Mouse (Mus musculus): Measurements from ENCODE around the gene Mosmo. TPM values are rescaled to one million over a fixed set of nuclear protein-coding genes. Genes with fewer than 3 reads are reported as not detected.
A peak's percentile ranks its signal among the peaks of the same experiment; 100 is the strongest.

Mosmo gene
- polyA plus RNA-seq, 1 experiment from 2014 or later = 13.3 TPM

GRCm38 (mm10) chr7:120662079-120662478 lies 15.3 kb upstream of the Mosmo start:
- Histone ChIP-seq H3K4me1 (ENCODE audit: control insufficient read depth, insufficient read depth, low read length) (no peaks in the 10 kb centered on the region), H3K27ac (ENCODE audit: low read depth, low read length) (no peak overlapping the region), H3K9me3 (ENCODE audit: control insufficient read depth, low read length) (no peaks in the 10 kb centered on the region), H3K27me3 (ENCODE audit: control insufficient read depth, insufficient read depth, low read length) (no peaks in the 10 kb centered on the region), H3K36me3 (ENCODE audit: control insufficient read depth, insufficient read depth, low read length) (0 out of 2 replicates have a peak, but pooled peaks cover 2% of the 10 kb centered on the region), H3K9ac (ENCODE audit: low read length) (no peak overlapping the region), H3K4me3 (ENCODE audit: low read depth, low read length) (no peak overlapping the region), H3K4me2 (ENCODE audit: low read depth) (no peak overlapping the region)
- no peak for ATAC-seq (ENCODE audit: insufficient read depth, low FRiP score, low TSS enrichment)
- 93% methylated on average over 4 of the region's 4 CpGs for WGBS
- DNase-seq (ENCODE audit: low spot score) = no peak

GRCm38 (mm10) chr7:120670153-120670875 lies 7.1 kb upstream of the Mosmo start, which contains the start of gene Pdzd9:
Gene Pdzd9 (minus strand): TSS chr7:120670343.
- H3K27ac ChIP-seq (ENCODE audit: low read depth, low read length) = no peak within 1 kb of the TSS
- H3K4me3 ChIP-seq (ENCODE audit: low read depth, low read length) = no peak within 1 kb of the TSS
- peak; percentile 55; the same call in 1 of the 2 replicates for ATAC-seq (ENCODE audit: insufficient read depth, low FRiP score, low TSS enrichment)
- H3K9ac ChIP-seq (ENCODE audit: low read length) = no peak within 1 kb of the TSS
- H3K4me2 ChIP-seq (ENCODE audit: low read depth) = no peak within 1 kb of the TSS
- H3K27me3 ChIP-seq (ENCODE audit: control insufficient read depth, insufficient read depth, low read length) = no peaks in the 10 kb centered on the region
- peak; percentile 78 for DNase-seq (ENCODE audit: low spot score)
- H3K4me1 ChIP-seq (ENCODE audit: control insufficient read depth, insufficient read depth, low read length) = no peaks in the 10 kb centered on the region
- 26% methylated on average over 14 of the region's 14 CpGs for WGBS
- H3K9me3 ChIP-seq (ENCODE audit: control insufficient read depth, low read length) = no peaks in the 10 kb centered on the region
- H3K36me3 ChIP-seq (ENCODE audit: control insufficient read depth, insufficient read depth, low read length) = no peaks in the 10 kb centered on the region

GRCm38 (mm10) chr7:120671271-120671670 lies 6.1 kb upstream of the Mosmo start:
- no peak overlapping the region for H3K9ac ChIP-seq (ENCODE audit: low read length)

GRCm38 (mm10) chr7:120677764-120678531 lies 530 bp downstream of the Mosmo start:
- peaks cover 13% of the 10 kb centered on the region for H3K4me1 ChIP-seq (ENCODE audit: control insufficient read depth, insufficient read depth, low read length)

More at GRCm38 (mm10) chr7:120671271-120671670, 6.1 kb upstream of the Mosmo start:
- DNase-seq (ENCODE audit: low spot score) = no peak
- no peaks in the 10 kb centered on the region for H3K27me3 ChIP-seq (ENCODE audit: control insufficient read depth, insufficient read depth, low read length)
- no peak overlapping the region for H3K27ac ChIP-seq (ENCODE audit: low read depth, low read length)
- no peaks in the 10 kb centered on the region for H3K36me3 ChIP-seq (ENCODE audit: control insufficient read depth, insufficient read depth, low read length)
- no peak overlapping the region for H3K4me3 ChIP-seq (ENCODE audit: low read depth, low read length)
- no peaks in the 10 kb centered on the region for H3K4me1 ChIP-seq (ENCODE audit: control insufficient read depth, insufficient read depth, low read length)
- no peak overlapping the region for H3K4me2 ChIP-seq (ENCODE audit: low read depth)
- WGBS = 71% methylated on average over 2 of the region's 2 CpGs
- H3K9me3 ChIP-seq (ENCODE audit: control insufficient read depth, low read length) = no peaks in the 10 kb centered on the region
- ATAC-seq (ENCODE audit: insufficient read depth, low FRiP score, low TSS enrichment) = no peak

GRCm38 (mm10) chr7:120679023-120679422 lies 1.6 kb downstream of the Mosmo start:
- 73% methylated on average over 8 of the region's 8 CpGs for WGBS
- no peak overlapping the region for H3K27ac ChIP-seq (ENCODE audit: low read depth, low read length)
- no peak overlapping the region for H3K9ac ChIP-seq (ENCODE audit: low read length)
- peak overlapping the region; percentile 67 for H3K4me2 ChIP-seq (ENCODE audit: low read depth)
- DNase-seq (ENCODE audit: low spot score) (no peak), ATAC-seq (ENCODE audit: insufficient read depth, low FRiP score, low TSS enrichment) (no peak)
- H3K27me3 ChIP-seq (ENCODE audit: control insufficient read depth, insufficient read depth, low read length) = no peaks in the 10 kb centered on the region
- H3K36me3 ChIP-seq (ENCODE audit: control insufficient read depth, insufficient read depth, low read length) = no peaks in the 10 kb centered on the region
- peaks cover 13% of the 10 kb centered on the region for H3K4me1 ChIP-seq (ENCODE audit: control insufficient read depth, insufficient read depth, low read length)
- H3K9me3 ChIP-seq (ENCODE audit: control insufficient read depth, low read length) = no peaks in the 10 kb centered on the region
- H3K4me3 ChIP-seq (ENCODE audit: low read depth, low read length) = peak overlapping the region; percentile 6; the same call in 1 of the 2 replicates

More at GRCm38 (mm10) chr7:120677764-120678531, 530 bp downstream of the Mosmo start:
- H3K27ac ChIP-seq (ENCODE audit: low read depth, low read length) = peak overlapping the region; percentile 68; the same call in 1 of the 2 replicates
- no peaks in the 10 kb centered on the region for H3K9me3 ChIP-seq (ENCODE audit: control insufficient read depth, low read length)
- peak; percentile 71; the same call in 1 of the 2 replicates for ATAC-seq (ENCODE audit: insufficient read depth, low FRiP score, low TSS enrichment)
- DNase-seq (ENCODE audit: low spot score) = peak; percentile 15
- H3K9ac ChIP-seq (ENCODE audit: low read length) = peak overlapping the region; percentile 92
- H3K4me3 ChIP-seq (ENCODE audit: low read depth, low read length) = peak overlapping the region; percentile 88
- H3K36me3 ChIP-seq (ENCODE audit: control insufficient read depth, insufficient read depth, low read length) = no peaks in the 10 kb centered on the region
- H3K27me3 ChIP-seq (ENCODE audit: control insufficient read depth, insufficient read depth, low read length) = no peaks in the 10 kb centered on the region
- 3% methylated on average over 33 of the region's 42 CpGs for WGBS
- peak overlapping the region; percentile 67 for H3K4me2 ChIP-seq (ENCODE audit: low read depth)

GRCm38 (mm10) chr7:120682002-120682401 lies 4.6 kb downstream of the Mosmo start:
- Histone ChIP-seq H3K4me3 (ENCODE audit: low read depth, low read length) (no peak overlapping the region), H3K36me3 (ENCODE audit: control insufficient read depth, insufficient read depth, low read length) (no peaks in the 10 kb centered on the region), H3K4me1 (ENCODE audit: control insufficient read depth, insufficient read depth, low read length) (peaks cover 9% of the 10 kb centered on the region; the same call in 1 of the 2 replicates), H3K27me3 (ENCODE audit: control insufficient read depth, insufficient read depth, low read length) (no peaks in the 10 kb centered on the region), H3K27ac (ENCODE audit: low read depth, low read length) (no peak overlapping the region), H3K9ac (ENCODE audit: low read length) (no peak overlapping the region), H3K4me2 (ENCODE audit: low read depth) (no peak overlapping the region), H3K9me3 (ENCODE audit: control insufficient read depth, low read length) (no peaks in the 10 kb centered on the region)
- ATAC-seq (ENCODE audit: insufficient read depth, low FRiP score, low TSS enrichment) = no peak
- no peak for DNase-seq (ENCODE audit: low spot score)
- 90% methylated on average over 4 of the region's 4 CpGs for WGBS

- no peak overlapping the region for H3K4me3 ChIP-seq (ENCODE audit: low read depth, low read length)
- H3K4me1 ChIP-seq (ENCODE audit: control insufficient read depth, insufficient read depth, low read length) = no peaks in the 10 kb centered on the region
- no peak overlapping the region for H3K27ac ChIP-seq (ENCODE audit: low read depth, low read length)
- 96% methylated on average over 2 of the region's 2 CpGs for WGBS
- H3K36me3 ChIP-seq (ENCODE audit: control insufficient read depth, insufficient read depth, low read length) = no peaks in the 10 kb centered on the region
- no peaks in the 10 kb centered on the region for H3K9me3 ChIP-seq (ENCODE audit: control insufficient read depth, low read length)
- DNase-seq (ENCODE audit: low spot score) = no peak
- no peak overlapping the region for H3K4me2 ChIP-seq (ENCODE audit: low read depth)
- ATAC-seq (ENCODE audit: insufficient read depth, low FRiP score, low TSS enrichment) = no peak
- no peak overlapping the region for H3K9ac ChIP-seq (ENCODE audit: low read length)
- no peaks in the 10 kb centered on the region for H3K27me3 ChIP-seq (ENCODE audit: control insufficient read depth, insufficient read depth, low read length)
Observed at GRCm38 (mm10) chr7:120684731-120685161, 7.3 kb downstream of the Mosmo start.

- WGBS = 94% methylated on average over 6 of the region's 6 CpGs
- ATAC-seq (ENCODE audit: insufficient read depth, low FRiP score, low TSS enrichment) (no peak), DNase-seq (ENCODE audit: low spot score) (no peak)
- no peak overlapping the region for H3K4me2 ChIP-seq (ENCODE audit: low read depth)
- H3K36me3 ChIP-seq (ENCODE audit: control insufficient read depth, insufficient read depth, low read length) = no peaks in the 10 kb centered on the region
- H3K9ac ChIP-seq (ENCODE audit: low read length) = no peak overlapping the region
- H3K27ac ChIP-seq (ENCODE audit: low read depth, low read length) = no peak overlapping the region
- no peaks in the 10 kb centered on the region for H3K4me1 ChIP-seq (ENCODE audit: control insufficient read depth, insufficient read depth, low read length)
- H3K9me3 ChIP-seq (ENCODE audit: control insufficient read depth, low read length) = no peaks in the 10 kb centered on the region
- H3K4me3 ChIP-seq (ENCODE audit: low read depth, low read length) = no peak overlapping the region
- H3K27me3 ChIP-seq (ENCODE audit: control insufficient read depth, insufficient read depth, low read length) = no peaks in the 10 kb centered on the region
Observed at GRCm38 (mm10) chr7:120685227-120685626, 7.8 kb downstream of the Mosmo start.

All from neural tube, embryonic 11.5 days (tissue).